Mouse (Mus musculus): ENCODE measurements around the gene Hcar1. TPM values are rescaled to one million over a fixed set of nuclear protein-coding genes. Genes with fewer than 3 reads are reported as not detected.

Gene Hcar1
- polyA plus RNA-seq, 1 experiment from 2014 or later, result 0.41 TPM

- Histone ChIP-seq H3K9ac (ENCODE audit: low read length) (no peak overlapping the region), H3K27me3 (ENCODE audit: control insufficient read depth, insufficient read depth, low read length) (no peaks in the 10 kb centered on the region), H3K4me2 (ENCODE audit: low read depth, low read length) (no peak overlapping the region), H3K4me3 (ENCODE audit: low read length) (no peak overlapping the region), H3K4me1 (ENCODE audit: control insufficient read depth, insufficient read depth, low read length) (no peaks in the 10 kb centered on the region), H3K27ac (ENCODE audit: low read length) (no peak overlapping the region), H3K36me3 (ENCODE audit: control insufficient read depth, insufficient read depth) (0 out of 2 replicates have a peak, but pooled peaks cover 2% of the 10 kb centered on the region), H3K9me3 (replicated peaks; ENCODE audit: control insufficient read depth, low read length) (no peaks in the 10 kb centered on the region)
- no peak for ATAC-seq (replicated peaks; ENCODE audit: extremely low read depth, insufficient read depth, low FRiP score)
- 69% methylated on average over 6 of the region's 6 CpGs for WGBS
These were observed 52.1 kb downstream of the Hcar1 start for GRCm38 (mm10) chr5:123827659-123828091.

Other genes starting within 250 kb of the Hcar1 start
- 53.1 and 54.0 TPM in 2 replicates for gene Clip1, start 195.4 kb downstream of the Hcar1 start, polyA plus RNA-seq (2015; fragmentation: Nextera tagmentation; extraction: Ambion mirVana)
- gene Zcchc8, start 158.9 kb downstream of the Hcar1 start, polyA plus RNA-seq (2015; fragmentation: Nextera tagmentation; extraction: Ambion mirVana), result 53.5 and 58.5 TPM in 2 replicates
- 70.6 and 83.9 TPM in 2 replicates for gene Rsrc2, start 130.6 kb downstream of the Hcar1 start, polyA plus RNA-seq (2015; fragmentation: Nextera tagmentation; extraction: Ambion mirVana)
- gene Kntc1, start 130.3 kb downstream of the Hcar1 start, polyA plus RNA-seq (2015; fragmentation: Nextera tagmentation; extraction: Ambion mirVana), result 16.4 and 17.8 TPM in 2 replicates
- 0.15 TPM in 1 of 2 replicates, not detected in the other for gene Hcar2, start 14.5 kb downstream of the Hcar1 start, polyA plus RNA-seq (2015; fragmentation: Nextera tagmentation; extraction: Ambion mirVana)
- gene Denr, start 27.2 kb upstream of the Hcar1 start, polyA plus RNA-seq (2015; fragmentation: Nextera tagmentation; extraction: Ambion mirVana), result 79.0 and 96.2 TPM in 2 replicates
- gene Gm43518, start 47.4 kb upstream of the Hcar1 start, polyA plus RNA-seq (2015; fragmentation: Nextera tagmentation; extraction: Ambion mirVana), result 1.8 and 2.9 TPM in 2 replicates
- 4.4 and 6.3 TPM in 2 replicates for gene Ccdc62, start 50.7 kb upstream of the Hcar1 start, polyA plus RNA-seq (2015; fragmentation: Nextera tagmentation; extraction: Ambion mirVana)
- 11.2 and 11.7 TPM in 2 replicates for gene Hip1r, start 93.6 kb upstream of the Hcar1 start, polyA plus RNA-seq (2015; fragmentation: Nextera tagmentation; extraction: Ambion mirVana)
- gene Vps37b, start 152.2 kb upstream of the Hcar1 start, polyA plus RNA-seq (2015; fragmentation: Nextera tagmentation; extraction: Ambion mirVana), result 58.7 and 61.4 TPM in 2 replicates
- 3.8 and 7.2 TPM in 2 replicates for gene Abcb9, start 215.8 kb upstream of the Hcar1 start, polyA plus RNA-seq (2015; fragmentation: Nextera tagmentation; extraction: Ambion mirVana)
- gene Ogfod2, start 232.3 kb upstream of the Hcar1 start, polyA plus RNA-seq (2015; fragmentation: Nextera tagmentation; extraction: Ambion mirVana), result 21.3 and 24.2 TPM in 2 replicates
- 72.6 and 78.1 TPM in 2 replicates for gene Arl6ip4, start 236.1 kb upstream of the Hcar1 start, polyA plus RNA-seq (2015; fragmentation: Nextera tagmentation; extraction: Ambion mirVana)